Mouse (Mus musculus) adrenal gland (tissue): ENCODE results near the gene Diras1.
"Not testable (repeated sequence)": the region's sequence is repeated elsewhere in the genome, so short reads cannot be mapped to it uniquely, and the experiment has no call there.

Experiments used
- intact Hi-C: fragments of 180-260 bp; cut with DNase I; formaldehyde crosslinking; loops from one replicate; pipeline ENCODE4 v1.15.1; 2025
- long read RNA-seq, 2 experiments: library from polyadenylated mRNA; unstranded; transcript quantifications; one replicate each; pipeline ENCODE4 v2.0.0; 2020; ENCODE audit warnings: borderline replicate concordance in 1 of 2; ENCODE audit not compliant: insufficient replicate concordance in 1 of 2

Gene Diras1
- long read RNA-seq, experiment 1, partial matches to known transcripts: 0 of 1 reads
- long read RNA-seq, experiment 1, other reads (novel, unspliced or antisense): 0 of 1 reads
- long read RNA-seq, experiment 2, partial matches to known transcripts: 0 of 1 reads
- long read RNA-seq, experiment 2, other reads (novel, unspliced or antisense): 0 of 1 reads

GRCm38 (mm10) chr10:81025639-81026275 lies at the start of gene Diras1:
Gene Diras1, minus strand, starts transcription at chr10:81025662.
- intact Hi-C loops: no loop called here

GRCm38 (mm10) chr10:81073464-81073863 lies 48.0 kb upstream of the Diras1 start:
- intact Hi-C loops: no loop called here

GRCm38 (mm10) chr10:81072290-81072689 lies 46.8 kb upstream of the Diras1 start:
- intact Hi-C loops: no loop called here

- intact Hi-C loops: loop anchor here (5.0 kb wide), 1 partner anchor 32 kb away; no protein-coding TSS in a partner anchor
These were observed 44.4 kb upstream of the Diras1 start, which contains the start of gene Thop1 for GRCm38 (mm10) chr10:81069836-81070235. Gene Thop1, plus strand, starts transcription at chr10:81070035.

GRCm38 (mm10) chr10:81068706-81069105 lies 43.2 kb upstream of the Diras1 start:
- intact Hi-C loops: loop anchor here (5.0 kb wide), 1 partner anchor 34 kb away; no protein-coding TSS in a partner anchor

- intact Hi-C loops: not testable (repeated sequence)
These were observed 39.1 kb upstream of the Diras1 start for GRCm38 (mm10) chr10:81064519-81064918.

GRCm38 (mm10) chr10:81062710-81063109 lies 37.2 kb upstream of the Diras1 start:
- intact Hi-C loops: no loop called here

- intact Hi-C loops: no loop called here
These were observed 34.4 kb upstream of the Diras1 start, which contains the start of gene Sgta for GRCm38 (mm10) chr10:81059603-81060543. Gene Sgta, minus strand, starts transcription at chr10:81060181.

GRCm38 (mm10) chr10:81058896-81059295 lies 33.4 kb upstream of the Diras1 start:
- intact Hi-C loops: no loop called here

GRCm38 (mm10) chr10:81057406-81058130 lies 32.1 kb upstream of the Diras1 start:
- intact Hi-C loops: no loop called here

GRCm38 (mm10) chr10:81055802-81056340 lies 30.4 kb upstream of the Diras1 start:
- intact Hi-C loops: not testable (repeated sequence)

- intact Hi-C loops: no loop called here
These were observed 29.7 kb upstream of the Diras1 start for GRCm38 (mm10) chr10:81055169-81055568.

GRCm38 (mm10) chr10:81052577-81052976 lies 27.1 kb upstream of the Diras1 start:
- intact Hi-C loops: no loop called here

GRCm38 (mm10) chr10:81051133-81051532 lies 25.7 kb upstream of the Diras1 start:
- intact Hi-C loops: no loop called here

- intact Hi-C loops: no loop called here
These were observed 25.2 kb upstream of the Diras1 start for GRCm38 (mm10) chr10:81050645-81051044.

GRCm38 (mm10) chr10:81045246-81045645 lies 19.8 kb upstream of the Diras1 start:
- intact Hi-C loops: not testable (repeated sequence)

GRCm38 (mm10) chr10:81041458-81042175 lies 16.2 kb upstream of the Diras1 start:
- intact Hi-C loops: loop anchor here (5.0 kb wide), 1 partner anchor 39 kb away; no protein-coding TSS in a partner anchor

GRCm38 (mm10) chr10:81036988-81037580 lies 11.6 kb upstream of the Diras1 start, which contains the start of gene Slc39a3:
Gene Slc39a3, minus strand, starts transcription at chr10:81037426.
- intact Hi-C loops: no loop called here

- intact Hi-C loops: no loop called here
These were observed 10.8 kb upstream of the Diras1 start for GRCm38 (mm10) chr10:81036251-81036650.
